In the genomic region with DNA sequence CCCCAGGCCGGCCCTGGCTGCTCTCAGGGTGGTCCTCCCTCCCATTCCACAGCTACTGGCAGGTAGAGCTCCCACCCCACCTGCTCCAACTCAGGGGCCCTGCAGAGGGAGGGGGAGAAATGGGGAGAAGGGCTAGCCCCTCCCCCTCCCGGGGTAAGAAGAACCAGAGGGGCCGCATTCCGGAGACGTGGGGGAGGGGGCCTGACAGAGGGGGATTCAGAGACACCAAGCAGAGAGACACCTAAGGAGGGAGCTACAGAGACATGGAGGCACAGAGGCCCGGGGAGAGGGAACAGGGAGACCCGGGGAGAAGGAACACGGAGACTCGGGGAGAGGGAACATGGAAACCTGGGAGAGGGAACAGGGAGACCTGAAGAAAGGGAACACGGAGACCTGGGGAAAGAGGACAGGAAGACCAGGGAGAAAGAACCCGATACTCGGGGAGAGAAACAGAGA, we compare ENCODE assay signal across 8 mouse cellular contexts. TPM values are rescaled to one million over a fixed set of nuclear protein-coding genes. Genes with fewer than 3 reads are reported as not detected.
DNase-seq lines count a peak whose midpoint lies in the region; ATAC-seq and TF ChIP-seq lines count a peak whose summit lies in the region.

No protein-coding gene starts in this region.

- 35% methylated on average over 12 of the region's 12 CpGs for WGBS in spleen, adult 2 months
- WGBS in forebrain, embryonic 16.5 days: 0% methylated on average over 12 of the region's 12 CpGs
- WGBS in limb, embryonic 13.5 days: under 1% methylated on average over 12 of the region's 12 CpGs
- 0% methylated on average over 12 of the region's 12 CpGs for WGBS in midbrain, postnatal 0 days

- TF ChIP-seq POLR2A in spleen, adult 2 months (IDR thresholded peaks at IDR 0.05; ENCODE audit: low read depth, low read length): no peak

- peak; percentile 21 for ATAC-seq in forebrain, embryonic 16.5 days
- ATAC-seq in limb, embryonic 13.5 days (ENCODE audit: low FRiP score, low read depth): peak; percentile 54; the same call in 1 of the 2 replicates
- ATAC-seq in midbrain, postnatal 0 days (ENCODE audit: low FRiP score): no peak
- ATAC-seq in megakaryocyte, adult 5-6 weeks (ENCODE audit: poor library complexity, severe bottlenecking): no peak
- ATAC-seq in erythroid progenitor cell, adult 5-6 weeks (replicated peaks; ENCODE audit: low FRiP score, poor library complexity, severe bottlenecking): no peak

- H3K27me3 ChIP-seq in spleen, adult 2 months (ENCODE audit: control insufficient read depth, insufficient read depth, low read length): peaks cover 11% of the 10 kb centered on the region
- H3K27me3 ChIP-seq in forebrain, embryonic 16.5 days (replicated peaks; ENCODE audit: control insufficient read depth, insufficient read depth, low read length): no peaks in the 10 kb centered on the region
- no peaks in the 10 kb centered on the region for H3K27me3 ChIP-seq in limb, embryonic 13.5 days
- no peaks in the 10 kb centered on the region for H3K27me3 ChIP-seq in midbrain, postnatal 0 days (ENCODE audit: insufficient read depth, low read length)

- H3K9ac ChIP-seq in forebrain, embryonic 16.5 days (replicated peaks; ENCODE audit: low read depth, low read length): peak overlapping the region; percentile 90
- peak overlapping the region; percentile 95 for H3K9ac ChIP-seq in limb, embryonic 13.5 days
- H3K9ac ChIP-seq in midbrain, postnatal 0 days (replicated peaks; ENCODE audit: low read length, poor library complexity, severe bottlenecking): peak overlapping the region; percentile 92

- TF ChIP-seq CTCF in spleen, adult 2 months (IDR thresholded peaks at IDR 0.05; ENCODE audit: extremely low read depth, insufficient read depth, insufficient read length, insufficient replicate concordance): no peak
- TF ChIP-seq CTCF in midbrain, postnatal 0 days (IDR thresholded peaks at IDR 0.05): no peak

- H3K9me3 ChIP-seq in forebrain, embryonic 16.5 days (ENCODE audit: control insufficient read depth, low read length): no peaks in the 10 kb centered on the region
- H3K9me3 ChIP-seq in limb, embryonic 13.5 days: no peaks in the 10 kb centered on the region
- no peaks in the 10 kb centered on the region for H3K9me3 ChIP-seq in midbrain, postnatal 0 days (ENCODE audit: low read length)

- no peak overlapping the region for H3K27ac ChIP-seq in spleen, adult 2 months (ENCODE audit: insufficient read depth, low read length)
- peak overlapping the region; percentile 53 for H3K27ac ChIP-seq in forebrain, embryonic 16.5 days (ENCODE audit: low read length)
- H3K27ac ChIP-seq in limb, embryonic 13.5 days: peak overlapping the region; percentile 93
- H3K27ac ChIP-seq in midbrain, postnatal 0 days (ENCODE audit: low read depth, low read length): peak overlapping the region; percentile 77; the same call in 1 of the 2 replicates

- peak overlapping the region; percentile 80 for H3K4me2 ChIP-seq in forebrain, embryonic 16.5 days (ENCODE audit: low read length)
- H3K4me2 ChIP-seq in limb, embryonic 13.5 days (replicated peaks): peak overlapping the region; percentile 79
- peak overlapping the region; percentile 96 for H3K4me2 ChIP-seq in midbrain, postnatal 0 days (ENCODE audit: low read depth, low read length, poor library complexity, severe bottlenecking)

- DNase-seq in spleen, adult 2 months (ENCODE audit: low read depth in 1 of 2, low spot score in 2 of 2): no peak
- no peak for DNase-seq in spleen, postnatal 10 days (ENCODE audit: low spot score in 2 of 2)
- no peak for DNase-seq in midbrain, postnatal 0 days (ENCODE audit: low spot score)
- no peak for DNase-seq in urinary bladder, adult 2 months (ENCODE audit: low spot score)

- H3K4me3 ChIP-seq in spleen, adult 2 months (ENCODE audit: extremely low read depth, insufficient read depth, insufficient read length): peak overlapping the region; percentile 31; the same call in 1 of the 2 replicates
- H3K4me3 ChIP-seq in forebrain, embryonic 16.5 days (replicated peaks; ENCODE audit: low read length): peak overlapping the region; percentile 73
- H3K4me3 ChIP-seq in limb, embryonic 13.5 days: peak overlapping the region; percentile 87
- H3K4me3 ChIP-seq in midbrain, postnatal 0 days (ENCODE audit: low read depth, low read length): peak overlapping the region; percentile 80

- no peaks in the 10 kb centered on the region; the same call in 1 of the 2 replicates for H3K4me1 ChIP-seq in spleen, adult 2 months (ENCODE audit: control insufficient read depth, insufficient read depth, insufficient read length)
- peaks cover 19% of the 10 kb centered on the region for H3K4me1 ChIP-seq in forebrain, embryonic 16.5 days (replicated peaks; ENCODE audit: control insufficient read depth, insufficient read depth, low read length)
- peaks cover 30% of the 10 kb centered on the region for H3K4me1 ChIP-seq in limb, embryonic 13.5 days
- H3K4me1 ChIP-seq in midbrain, postnatal 0 days (ENCODE audit: insufficient read depth, low read length): peaks cover 6% of the 10 kb centered on the region; the same call in 1 of the 2 replicates

- no peaks in the 10 kb centered on the region for H3K36me3 ChIP-seq in spleen, adult 2 months (ENCODE audit: control insufficient read depth, insufficient read depth, low read length)
- no peaks in the 10 kb centered on the region for H3K36me3 ChIP-seq in forebrain, embryonic 16.5 days (ENCODE audit: control insufficient read depth, insufficient read depth)
- peaks cover 15% of the 10 kb centered on the region for H3K36me3 ChIP-seq in limb, embryonic 13.5 days
- no peaks in the 10 kb centered on the region for H3K36me3 ChIP-seq in midbrain, postnatal 0 days (ENCODE audit: insufficient read depth, low read length)

RNA-seq across cellular contexts. Expression of a gene that starts 1.2 kb away (rescaled TPM):
- polyA plus RNA-seq in spleen, adult 2 months (2012; rRNA removed): 10.1 and 11.8 TPM in 2 replicates
- 77.0 and 81.6 TPM in 2 replicates for polyA plus RNA-seq in forebrain, embryonic 16.5 days (2015; fragmentation: Nextera tagmentation; extraction: Ambion mirVana)
- 51.1 and 58.1 TPM in 2 replicates for polyA plus RNA-seq in limb, embryonic 13.5 days (2015; fragmentation: Nextera tagmentation; extraction: Ambion mirVana)
- 160 and 186 TPM in 2 replicates for total RNA-seq in midbrain, postnatal 0 days (2014; rRNA removed)
- polyA plus RNA-seq in midbrain, postnatal 0 days (2015; fragmentation: Nextera tagmentation; extraction: Ambion mirVana): 46.4 and 48.1 TPM in 2 replicates
- total RNA-seq in megakaryocyte, adult 5-6 weeks (2015): 1.1 TPM in 2 replicates
- 0.77 and 0.89 TPM in 2 replicates for total RNA-seq in megakaryocyte, adult 5-6 weeks (2017)
- total RNA-seq in erythroid progenitor cell, adult 5-6 weeks (2015; ENCODE audit: low replicate concordance): 0.84 TPM in 1 of 2 replicates, not detected in the other
- 0.13 TPM in 1 of 2 replicates, not detected in the other for total RNA-seq in erythroid progenitor cell, adult 5-6 weeks (2017; ENCODE audit: low replicate concordance)
- 67.7 and 98.4 TPM in 2 replicates for polyA plus RNA-seq in urinary bladder, adult 2 months (2012; rRNA removed)

Comparison
In these comparisons a context has a peak if more than half of its experiments do, and no peak if none do; other contexts are left out.
1. H3K4me3 ChIP-seq: peak in every context shown above with its lines; median percentile 87 in limb, embryonic 13.5 days; 80 in midbrain, postnatal 0 days; 73 in forebrain, embryonic 16.5 days; 31 in spleen, adult 2 months.
2. ATAC-seq: peak in forebrain, embryonic 16.5 days (single experiment) and limb, embryonic 13.5 days (single experiment); none in midbrain, postnatal 0 days (single experiment), megakaryocyte, adult 5-6 weeks (single experiment) and erythroid progenitor cell, adult 5-6 weeks (single experiment).
3. Peak in every context shown above with its lines, with median percentiles within 50 percentile points of each other: H3K4me2 ChIP-seq and H3K9ac ChIP-seq.